Comparison of ENCODE assay signal across 9 mouse cellular contexts in the genomic region with DNA sequence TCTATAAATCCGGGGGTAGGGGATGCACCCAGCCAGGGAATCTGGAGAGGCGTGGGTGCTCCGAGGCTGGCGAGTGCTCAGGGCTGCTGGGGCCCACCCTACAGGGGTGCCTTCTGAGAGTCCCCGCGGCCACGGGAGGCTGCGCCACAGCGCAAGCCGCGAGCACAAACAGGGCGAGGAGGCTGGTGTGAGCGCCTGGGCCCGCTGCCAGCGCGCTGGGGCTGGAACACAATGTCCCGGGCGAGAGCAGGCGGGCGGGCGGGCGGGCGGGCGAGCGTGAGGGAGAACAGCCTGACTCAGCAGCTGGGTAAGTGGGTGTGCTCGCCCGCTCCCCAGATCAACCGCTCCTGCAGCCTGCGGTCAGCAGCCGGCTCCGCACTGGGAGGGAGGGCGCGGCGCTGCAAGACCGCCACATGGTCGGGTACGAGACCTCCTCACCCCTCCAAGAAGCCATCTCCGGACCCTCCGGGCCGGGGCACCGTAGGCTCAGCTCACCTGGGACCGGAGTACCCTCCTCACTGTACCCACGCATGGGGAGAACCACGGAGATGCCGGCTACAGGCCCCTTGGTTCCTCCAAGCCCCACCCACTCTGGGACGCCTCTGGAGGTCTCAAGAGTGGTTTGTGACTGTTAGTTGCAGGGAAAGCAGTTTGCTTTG. TPM values are rescaled to one million over a fixed set of nuclear protein-coding genes. Genes with fewer than 3 reads are reported as not detected.
DNase-seq lines count a peak whose midpoint lies in the region; ATAC-seq and TF ChIP-seq lines count a peak whose summit lies in the region.
"Had no signal": no experiment of that assay in that cellular context is flagged by ENCODE, and none has a peak within 500 bp of the region (broad histone marks: within the 10 kb centered on the region; RNA-seq: fewer than 3 reads in every experiment).

No protein-coding gene starts in this region.

- H3K4me1 ChIP-seq in bone marrow, adult 2 months (ENCODE audit: control insufficient read depth, insufficient read depth, low read length): peaks cover 13% of the 10 kb centered on the region
- H3K4me1 ChIP-seq in forebrain, embryonic 10.5 days: peaks cover 57% of the 10 kb centered on the region
- H3K4me1 ChIP-seq in liver, embryonic 16.5 days (ENCODE audit: control insufficient read depth, low read depth, low read length): peaks cover 35% of the 10 kb centered on the region
- 0 out of 2 replicates have a peak, but pooled peaks cover 7% of the 10 kb centered on the region for H3K4me1 ChIP-seq in neural tube, embryonic 14.5 days (ENCODE audit: control insufficient read depth, insufficient read depth, low read length)

- H3K27ac ChIP-seq in bone marrow, adult 2 months (ENCODE audit: control insufficient read depth, insufficient read depth, low read depth, low read length, poor library complexity): peak overlapping the region; percentile 98
- H3K27ac ChIP-seq in forebrain, embryonic 10.5 days: peak overlapping the region; percentile 85
- H3K27ac ChIP-seq in liver, embryonic 16.5 days (ENCODE audit: low read length): peak overlapping the region; percentile 80
- H3K27ac ChIP-seq in neural tube, embryonic 14.5 days (ENCODE audit: low read depth, low read length): peak overlapping the region; percentile 44

- no peak for TF ChIP-seq CTCF in bone marrow, adult 2 months (IDR thresholded peaks at IDR 0.05; ENCODE audit: control insufficient read depth, insufficient read depth, low read length)

- peak overlapping the region; percentile 44 for H3K4me3 ChIP-seq in bone marrow, adult 2 months (replicated peaks; ENCODE audit: control insufficient read depth, low read depth, low read length)
- peak overlapping the region; percentile 59 for H3K4me3 ChIP-seq in forebrain, embryonic 10.5 days
- H3K4me3 ChIP-seq in liver, embryonic 16.5 days (ENCODE audit: low read depth, low read length): peak overlapping the region; percentile 54
- H3K4me3 ChIP-seq in neural tube, embryonic 14.5 days (ENCODE audit: low read depth, low read length): peak overlapping the region; percentile 46
- H3K4me3 ChIP-seq: erythroblast, embryonic 14.5 days had no signal

- H3K4me2 ChIP-seq in liver, embryonic 16.5 days (ENCODE audit: low read depth, low read length): peak overlapping the region; percentile 68
- H3K4me2 ChIP-seq in neural tube, embryonic 14.5 days (ENCODE audit: low read depth, low read length): peak overlapping the region; percentile 95

- peak overlapping the region; percentile 61 for H3K9ac ChIP-seq in liver, embryonic 16.5 days (ENCODE audit: low read depth, low read length)
- peak overlapping the region; percentile 63 for H3K9ac ChIP-seq in neural tube, embryonic 14.5 days (replicated peaks; ENCODE audit: low read depth, low read length)

- intact Hi-C loops in heart, postnatal 10 days (cut with DNase I): no loop called here

- H3K27me3 ChIP-seq in forebrain, embryonic 10.5 days (ENCODE audit: poor library complexity, severe bottlenecking): peaks cover 78% of the 10 kb centered on the region
- peaks cover 25% of the 10 kb centered on the region for H3K27me3 ChIP-seq in liver, embryonic 16.5 days (ENCODE audit: control insufficient read depth, insufficient read depth, low read depth, low read length)
- no peaks in the 10 kb centered on the region for H3K27me3 ChIP-seq in neural tube, embryonic 14.5 days (ENCODE audit: control insufficient read depth, insufficient read depth, low read length)

- WGBS in bone marrow, adult 2 months: under 1% methylated on average over 46 of the region's 46 CpGs
- under 1% methylated on average over 46 of the region's 46 CpGs for WGBS in forebrain, embryonic 10.5 days
- under 1% methylated on average over 46 of the region's 46 CpGs for WGBS in liver, embryonic 16.5 days (ENCODE audit: insufficient replicate concordance)
- under 1% methylated on average over 42 of the region's 46 CpGs for WGBS in neural tube, embryonic 14.5 days

- TF ChIP-seq POLR2A in bone marrow, adult 2 months (IDR thresholded peaks at IDR 0.05; ENCODE audit: borderline replicate concordance, control insufficient read depth, low read depth, low read length): peak; percentile 57; the same call in 1 of the 2 replicates

- peak; percentile 59 for ATAC-seq in liver, embryonic 16.5 days (ENCODE audit: low read depth)
- peak; percentile 70 for ATAC-seq in neural tube, embryonic 14.5 days (ENCODE audit: low read depth)

- DNase-seq in CD4-positive, CD25-positive, alpha-beta regulatory T cell, adult 2 months (ENCODE audit: low read depth, low spot score): peak; percentile 78
- DNase-seq in forebrain, embryonic 10.5 days (ENCODE audit: extremely low spot score, low spot score): peak; percentile 53
- DNase-seq in heart, postnatal 10 days: peak; percentile 89 to 93
- peak; percentile 97 for DNase-seq in kidney, postnatal 36 days
- DNase-seq in thymus, adult 18-20 months: peak; percentile 79 to 83

- peaks cover 7% of the 10 kb centered on the region; the same call in 1 of the 2 replicates for H3K9me3 ChIP-seq in forebrain, embryonic 10.5 days
- H3K9me3 ChIP-seq in liver, embryonic 16.5 days (replicated peaks; ENCODE audit: control insufficient read depth, low read length): no peaks in the 10 kb centered on the region
- no peaks in the 10 kb centered on the region for H3K9me3 ChIP-seq in neural tube, embryonic 14.5 days (ENCODE audit: control insufficient read depth, low read length)

- H3K36me3 ChIP-seq in forebrain, embryonic 10.5 days (replicated peaks): no peaks in the 10 kb centered on the region
- no peaks in the 10 kb centered on the region for H3K36me3 ChIP-seq in liver, embryonic 16.5 days (ENCODE audit: control insufficient read depth, insufficient read depth)
- no peaks in the 10 kb centered on the region for H3K36me3 ChIP-seq in neural tube, embryonic 14.5 days (ENCODE audit: control insufficient read depth, insufficient read depth, low read length)

RNA-seq across cellular contexts. Expression of a gene that starts 0.8 kb away (rescaled TPM):
- 29.4 and 48.6 TPM in 2 replicates for polyA plus RNA-seq in bone marrow, adult 2 months (2011; ENCODE audit: insufficient read depth, insufficient read length, low replicate concordance, missing spikeins)
- 31.7 and 33.5 TPM in 2 replicates for polyA plus RNA-seq in forebrain, embryonic 10.5 days (2016; fragmentation: Nextera tagmentation; extraction: Ambion mirVana)
- total RNA-seq in heart, postnatal 10 days (2021): 10 to 100 TPM in 1 of 2 experiments, 1 to 10 TPM in 1; 9.8 to 52.9 TPM
- 18.9 and 21.5 TPM in 2 replicates for polyA plus RNA-seq in liver, embryonic 16.5 days (2015; fragmentation: Nextera tagmentation; extraction: Ambion mirVana)
- 9.9 and 11.1 TPM in 2 replicates for polyA plus RNA-seq in neural tube, embryonic 14.5 days (2014; fragmentation: Nextera tagmentation; extraction: Ambion mirVana)

RNA-seq across cellular contexts. Expression of a gene that starts 12.5 kb away (rescaled TPM):
- polyA plus RNA-seq in bone marrow, adult 2 months (2011; ENCODE audit: insufficient read depth, insufficient read length, low replicate concordance, missing spikeins): not detected in 2 replicates
- polyA plus RNA-seq in forebrain, embryonic 10.5 days (2016; fragmentation: Nextera tagmentation; extraction: Ambion mirVana): not detected in 2 replicates
- not detected for total RNA-seq in heart, postnatal 10 days (2021)
- not detected in 2 replicates for polyA plus RNA-seq in liver, embryonic 16.5 days (2015; fragmentation: Nextera tagmentation; extraction: Ambion mirVana)
- polyA plus RNA-seq in neural tube, embryonic 14.5 days (2014; fragmentation: Nextera tagmentation; extraction: Ambion mirVana): not detected in 2 replicates
- polyA plus RNA-seq: erythroblast, embryonic 14.5 days had no signal

RNA-seq across cellular contexts. Expression of a gene that starts 31.1 kb away (rescaled TPM):
- not detected in 2 replicates for polyA plus RNA-seq in bone marrow, adult 2 months (2011; ENCODE audit: insufficient read depth, insufficient read length, low replicate concordance, missing spikeins)
- not detected in 2 replicates for polyA plus RNA-seq in forebrain, embryonic 10.5 days (2016; fragmentation: Nextera tagmentation; extraction: Ambion mirVana)
- not detected for total RNA-seq in heart, postnatal 10 days (2021)
- not detected in 2 replicates for polyA plus RNA-seq in liver, embryonic 16.5 days (2015; fragmentation: Nextera tagmentation; extraction: Ambion mirVana)
- not detected in 2 replicates for polyA plus RNA-seq in neural tube, embryonic 14.5 days (2014; fragmentation: Nextera tagmentation; extraction: Ambion mirVana)
- polyA plus RNA-seq: erythroblast, embryonic 14.5 days had no signal

RNA-seq across cellular contexts. Expression of a gene that starts 42.5 kb away (rescaled TPM):
- not detected in 2 replicates for polyA plus RNA-seq in bone marrow, adult 2 months (2011; ENCODE audit: insufficient read depth, insufficient read length, low replicate concordance, missing spikeins)
- not detected in 2 replicates for polyA plus RNA-seq in forebrain, embryonic 10.5 days (2016; fragmentation: Nextera tagmentation; extraction: Ambion mirVana)
- not detected for total RNA-seq in heart, postnatal 10 days (2021)
- 8.5 and 51.3 TPM in 2 replicates for polyA plus RNA-seq in liver, embryonic 16.5 days (2015; fragmentation: Nextera tagmentation; extraction: Ambion mirVana)
- polyA plus RNA-seq in neural tube, embryonic 14.5 days (2014; fragmentation: Nextera tagmentation; extraction: Ambion mirVana): not detected in 2 replicates
- polyA plus RNA-seq: erythroblast, embryonic 14.5 days had no signal

RNA-seq across cellular contexts. Expression of a gene that starts 57.4 kb away (rescaled TPM):
- not detected in 2 replicates for polyA plus RNA-seq in bone marrow, adult 2 months (2011; ENCODE audit: insufficient read depth, insufficient read length, low replicate concordance, missing spikeins)
- 0.41 and 0.45 TPM in 2 replicates for polyA plus RNA-seq in forebrain, embryonic 10.5 days (2016; fragmentation: Nextera tagmentation; extraction: Ambion mirVana)
- not detected for total RNA-seq in heart, postnatal 10 days (2021)
- 0.06 and 0.22 TPM in 2 replicates for polyA plus RNA-seq in liver, embryonic 16.5 days (2015; fragmentation: Nextera tagmentation; extraction: Ambion mirVana)
- 12.7 and 18.1 TPM in 2 replicates for polyA plus RNA-seq in neural tube, embryonic 14.5 days (2014; fragmentation: Nextera tagmentation; extraction: Ambion mirVana)
- polyA plus RNA-seq: erythroblast, embryonic 14.5 days had no signal

Comparison
In these comparisons a context has a peak if more than half of its experiments do, and no peak if none do; other contexts are left out.
1. Peak in every context shown above with its lines: DNase-seq, ATAC-seq, H3K4me3 ChIP-seq and H3K27ac ChIP-seq.
2. H3K27ac ChIP-seq: peak in every context shown above with its lines; median percentile 98 in bone marrow, adult 2 months; 85 in forebrain, embryonic 10.5 days; 80 in liver, embryonic 16.5 days; 44 in neural tube, embryonic 14.5 days.